Mouse (Mus musculus): ENCODE measurements at regions not wholly inside any gene's neighbourhood (a gene's known extent, or its start where the extent isn't known, plus 50 kb on each side); places are given as distances from the start of the nearest gene placed in this dataset.

GRCm38 (mm10) chr9:94430996-94431395, 106.9 kb downstream of the 1190002N15Rik start:
- Histone ChIP-seq H3K4me3 (ENCODE audit: insufficient read depth, low read length) (no peak overlapping the region), H3K4me1 (ENCODE audit: control insufficient read depth, insufficient read depth, low read length) (peaks cover 2% of the 10 kb centered on the region; the same call in 1 of the 2 replicates), H3K27ac (ENCODE audit: insufficient read depth, low read length) (no peak overlapping the region)
- TF ChIP-seq POLR2A (IDR thresholded peaks at IDR 0.05; ENCODE audit: low read depth, low read length) (no peak), CTCF (IDR thresholded peaks at IDR 0.05; ENCODE audit: borderline replicate concordance, insufficient read depth, low read length) (no peak)

- Histone ChIP-seq H3K27ac (ENCODE audit: insufficient read depth, low read length) (no peak overlapping the region), H3K4me1 (ENCODE audit: control insufficient read depth, insufficient read depth, low read length) (peaks cover 2% of the 10 kb centered on the region; the same call in 1 of the 2 replicates), H3K4me3 (ENCODE audit: insufficient read depth, low read length) (no peak overlapping the region)
- no peak for TF ChIP-seq POLR2A (IDR thresholded peaks at IDR 0.05; ENCODE audit: low read depth, low read length)
- TF ChIP-seq CTCF (IDR thresholded peaks at IDR 0.05; ENCODE audit: borderline replicate concordance, insufficient read depth, low read length): no peak
Measured at GRCm38 (mm10) chr9:94426740-94427139, 111.1 kb downstream of the 1190002N15Rik start.

- peaks cover 2% of the 10 kb centered on the region; the same call in 1 of the 2 replicates for H3K4me1 ChIP-seq (ENCODE audit: control insufficient read depth, insufficient read depth, low read length)
- H3K27ac ChIP-seq (ENCODE audit: insufficient read depth, low read length): no peak overlapping the region
- TF ChIP-seq POLR2A (IDR thresholded peaks at IDR 0.05; ENCODE audit: low read depth, low read length) (no peak), CTCF (IDR thresholded peaks at IDR 0.05; ENCODE audit: borderline replicate concordance, insufficient read depth, low read length) (no peak)
- H3K4me3 ChIP-seq (ENCODE audit: insufficient read depth, low read length): no peak overlapping the region
Measured at GRCm38 (mm10) chr9:94425804-94426203, 112.1 kb downstream of the 1190002N15Rik start.

GRCm38 (mm10) chr9:94424438-94425135, 113.3 kb downstream of the 1190002N15Rik start:
- Histone ChIP-seq H3K27ac (ENCODE audit: insufficient read depth, low read length) (no peak overlapping the region), H3K4me1 (ENCODE audit: control insufficient read depth, insufficient read depth, low read length) (peaks cover 2% of the 10 kb centered on the region; the same call in 1 of the 2 replicates), H3K4me3 (ENCODE audit: insufficient read depth, low read length) (no peak overlapping the region)
- no peak for TF ChIP-seq POLR2A (IDR thresholded peaks at IDR 0.05; ENCODE audit: low read depth, low read length)
- no peak for TF ChIP-seq CTCF (IDR thresholded peaks at IDR 0.05; ENCODE audit: borderline replicate concordance, insufficient read depth, low read length)

GRCm38 (mm10) chr9:94410546-94410945, 127.3 kb downstream of the 1190002N15Rik start:
- Histone ChIP-seq H3K27ac (ENCODE audit: insufficient read depth, low read length) (no peak overlapping the region), H3K4me3 (ENCODE audit: insufficient read depth, low read length) (no peak overlapping the region), H3K4me1 (ENCODE audit: control insufficient read depth, insufficient read depth, low read length) (no peaks in the 10 kb centered on the region)
- TF ChIP-seq CTCF (IDR thresholded peaks at IDR 0.05; ENCODE audit: borderline replicate concordance, insufficient read depth, low read length) (no peak), POLR2A (IDR thresholded peaks at IDR 0.05; ENCODE audit: low read depth, low read length) (no peak)

- Histone ChIP-seq H3K27ac (ENCODE audit: insufficient read depth, low read length) (no peak overlapping the region), H3K4me1 (ENCODE audit: control insufficient read depth, insufficient read depth, low read length) (no peaks in the 10 kb centered on the region), H3K4me3 (ENCODE audit: insufficient read depth, low read length) (no peak overlapping the region)
- TF ChIP-seq POLR2A (IDR thresholded peaks at IDR 0.05; ENCODE audit: low read depth, low read length): no peak
- TF ChIP-seq CTCF (IDR thresholded peaks at IDR 0.05; ENCODE audit: borderline replicate concordance, insufficient read depth, low read length): no peak
Measured at GRCm38 (mm10) chr9:94410042-94410441, 127.8 kb downstream of the 1190002N15Rik start.

- TF ChIP-seq POLR2A (IDR thresholded peaks at IDR 0.05; ENCODE audit: low read depth, low read length) (no peak), CTCF (IDR thresholded peaks at IDR 0.05; ENCODE audit: borderline replicate concordance, insufficient read depth, low read length) (no peak)
- no peak overlapping the region for H3K4me3 ChIP-seq (ENCODE audit: insufficient read depth, low read length)
- H3K27ac ChIP-seq (ENCODE audit: insufficient read depth, low read length): no peak overlapping the region
- no peaks in the 10 kb centered on the region for H3K4me1 ChIP-seq (ENCODE audit: control insufficient read depth, insufficient read depth, low read length)
Measured at GRCm38 (mm10) chr9:94408635-94409323, 129.1 kb downstream of the 1190002N15Rik start.

GRCm38 (mm10) chr9:94407671-94408070, 130.2 kb downstream of the 1190002N15Rik start:
- no peak for TF ChIP-seq POLR2A (IDR thresholded peaks at IDR 0.05; ENCODE audit: low read depth, low read length)
- TF ChIP-seq CTCF (IDR thresholded peaks at IDR 0.05; ENCODE audit: borderline replicate concordance, insufficient read depth, low read length): no peak
- Histone ChIP-seq H3K4me1 (ENCODE audit: control insufficient read depth, insufficient read depth, low read length) (no peaks in the 10 kb centered on the region), H3K27ac (ENCODE audit: insufficient read depth, low read length) (no peak overlapping the region), H3K4me3 (ENCODE audit: insufficient read depth, low read length) (no peak overlapping the region)

- no peak for TF ChIP-seq CTCF (IDR thresholded peaks at IDR 0.05; ENCODE audit: borderline replicate concordance, insufficient read depth, low read length)
- no peak for TF ChIP-seq POLR2A (IDR thresholded peaks at IDR 0.05; ENCODE audit: low read depth, low read length)
- Histone ChIP-seq H3K27ac (ENCODE audit: insufficient read depth, low read length) (no peak overlapping the region), H3K4me1 (ENCODE audit: control insufficient read depth, insufficient read depth, low read length) (no peaks in the 10 kb centered on the region), H3K4me3 (ENCODE audit: insufficient read depth, low read length) (no peak overlapping the region)
Measured at GRCm38 (mm10) chr9:94404551-94404950, 133.3 kb downstream of the 1190002N15Rik start.

- H3K4me1 ChIP-seq (ENCODE audit: control insufficient read depth, insufficient read depth, low read length): no peaks in the 10 kb centered on the region
- no peak overlapping the region for H3K27ac ChIP-seq (ENCODE audit: insufficient read depth, low read length)
- no peak for TF ChIP-seq CTCF (IDR thresholded peaks at IDR 0.05; ENCODE audit: borderline replicate concordance, insufficient read depth, low read length)
- TF ChIP-seq POLR2A (IDR thresholded peaks at IDR 0.05; ENCODE audit: low read depth, low read length): no peak
Measured at GRCm38 (mm10) chr9:94400596-94400995, 137.3 kb downstream of the 1190002N15Rik start.

More at GRCm38 (mm10) chr9:94400596-94400995, 137.3 kb downstream of the 1190002N15Rik start:
- no peak overlapping the region for H3K4me3 ChIP-seq (ENCODE audit: insufficient read depth, low read length)

Measured in embryonic fibroblast, embryonic 13.5 days (primary cell).